9 mouse cellular contexts compared by ENCODE assay signal in genomic region chr2:150607086-150607485, GRCm38 (mm10). TPM values are rescaled to one million over a fixed set of nuclear protein-coding genes. Genes with fewer than 3 reads are reported as not detected.
DNase-seq lines count a peak whose midpoint lies in the region; ATAC-seq and TF ChIP-seq lines count a peak whose summit lies in the region.
"Had no signal": no experiment of that assay in that cellular context is flagged by ENCODE, and none has a peak within 500 bp of the region (broad histone marks: within the 10 kb centered on the region; RNA-seq: fewer than 3 reads in every experiment).

No protein-coding gene starts in this region.

- no peak for ATAC-seq in heart, embryonic 13.5 days (ENCODE audit: extremely low read depth, insufficient number of reproducible peaks, low FRiP score, low TSS enrichment)
- ATAC-seq in lung, embryonic 15.5 days (ENCODE audit: borderline replicate concordance, extremely low read depth, low FRiP score, low TSS enrichment): no peak

- H3K79me2 ChIP-seq in MEL (ENCODE audit: control insufficient read depth, insufficient read depth, low read length, poor library complexity): peaks cover 12% of the 10 kb centered on the region

- no peak for DNase-seq in heart, postnatal 4 days
- no peak for DNase-seq in MEL (ENCODE audit: low read depth, low spot score)
- no peak for DNase-seq in hindbrain, embryonic 10.5 days (ENCODE audit: low spot score)
- DNase-seq in adrenal gland, postnatal 10 days: no peak
- no peak for DNase-seq in MN1 (ENCODE audit: low spot score)
- DNase-seq in natural killer cell, adult 2 months (ENCODE audit: low spot score in 2 of 2): no peak
- DNase-seq: layer of hippocampus, adult 9-11 months had no signal

- 0 out of 2 replicates have a peak, but pooled peaks cover 5% of the 10 kb centered on the region for H3K36me3 ChIP-seq in heart, embryonic 13.5 days
- peaks cover 0 to 4% of the 10 kb centered on the region in 2 experiments; a peak in 2 of 4 replicates for H3K36me3 ChIP-seq in MEL (ENCODE audit: control insufficient read depth in 1 of 2, insufficient read depth in 2 of 2, low read length in 2 of 2)
- H3K36me3 ChIP-seq in hindbrain, embryonic 10.5 days: no peaks in the 10 kb centered on the region
- 0 out of 2 replicates have a peak, but pooled peaks cover 3% of the 10 kb centered on the region for H3K36me3 ChIP-seq in lung, embryonic 15.5 days

- TF ChIP-seq POLR2A in MEL (IDR thresholded peaks at IDR 0.05; ENCODE audit: control insufficient read depth in 1 of 2, insufficient read depth in 1 of 2, low read depth in 1 of 2, low read length in 2 of 2, poor library complexity in 1 of 2): no peak

- H3K4me1 ChIP-seq in heart, embryonic 13.5 days: peaks cover 14% of the 10 kb centered on the region
- peaks cover 0 to 10% of the 10 kb centered on the region in 2 experiments; a peak in 3 of 4 replicates for H3K4me1 ChIP-seq in MEL (ENCODE audit: control insufficient read depth in 1 of 2, insufficient read depth in 2 of 2, low read length in 2 of 2)
- H3K4me1 ChIP-seq in hindbrain, embryonic 10.5 days (replicated peaks): peaks cover 12% of the 10 kb centered on the region
- peaks cover 12% of the 10 kb centered on the region for H3K4me1 ChIP-seq in lung, embryonic 15.5 days

- H3K9ac ChIP-seq in heart, embryonic 13.5 days: peak overlapping the region; percentile 94; the same call in 1 of the 2 replicates
- H3K9ac ChIP-seq in MEL (ENCODE audit: control insufficient read depth, low read depth, low read length, poor library complexity, severe bottlenecking): peak overlapping the region; percentile 84
- H3K9ac ChIP-seq in lung, embryonic 15.5 days: peak overlapping the region; percentile 82; the same call in 1 of the 2 replicates

- peak overlapping the region; percentile 91 for H3K4me3 ChIP-seq in heart, embryonic 13.5 days
- peak overlapping the region in 1 of 2 experiments; percentile 82; a peak in 1 of 4 replicates for H3K4me3 ChIP-seq in MEL (ENCODE audit: control insufficient read depth in 1 of 2, insufficient read depth in 1 of 2, low read depth in 2 of 2, low read length in 2 of 2)
- H3K4me3 ChIP-seq in hindbrain, embryonic 10.5 days: peak overlapping the region; percentile 77; the same call in 1 of the 2 replicates
- peak overlapping the region; percentile 96 for H3K4me3 ChIP-seq in lung, embryonic 15.5 days

- no peak for TF ChIP-seq RAD21 in MEL (IDR thresholded peaks at IDR 0.05; ENCODE audit: low read depth, low read length)

- no peaks in the 10 kb centered on the region for H3K9me3 ChIP-seq in heart, embryonic 13.5 days
- no peaks in the 10 kb centered on the region for H3K9me3 ChIP-seq in MEL (replicated peaks; ENCODE audit: insufficient read depth, low read length)
- no peaks in the 10 kb centered on the region for H3K9me3 ChIP-seq in hindbrain, embryonic 10.5 days
- no peaks in the 10 kb centered on the region for H3K9me3 ChIP-seq in lung, embryonic 15.5 days

- TF ChIP-seq EP300 in MEL (IDR thresholded peaks at IDR 0.05; ENCODE audit: low read depth in 1 of 2, low read length in 2 of 2): no peak

- no peak for TF ChIP-seq CTCF in MEL (IDR thresholded peaks at IDR 0.05 in 2 of 3, conservative IDR thresholded peaks at IDR 0.05 in 1 of 3; ENCODE audit: control insufficient read depth in 1 of 3, insufficient read depth in 1 of 3, low read depth in 2 of 3, low read length in 3 of 3, poor library complexity in 1 of 3, severe bottlenecking in 1 of 3)

- WGBS in heart, embryonic 13.5 days: 35% methylated on average over 1 of the region's 1 CpGs
- 82% methylated on average over 1 of the region's 1 CpGs for WGBS in hindbrain, embryonic 10.5 days
- 46% methylated on average over 1 of the region's 1 CpGs for WGBS in lung, embryonic 15.5 days

- H3K27me3 ChIP-seq in heart, embryonic 13.5 days (replicated peaks): peaks cover 9% of the 10 kb centered on the region; the same call in 1 of the 2 replicates
- H3K27me3 ChIP-seq in MEL (ENCODE audit: control insufficient read depth in 1 of 2, insufficient read depth in 2 of 2, low read length in 2 of 2): no peaks in the 10 kb centered on the region
- no peaks in the 10 kb centered on the region for H3K27me3 ChIP-seq in hindbrain, embryonic 10.5 days (ENCODE audit: insufficient read depth, poor library complexity, severe bottlenecking)
- no peaks in the 10 kb centered on the region for H3K27me3 ChIP-seq in lung, embryonic 15.5 days

- H3K4me2 ChIP-seq in heart, embryonic 13.5 days: peak overlapping the region; percentile 86
- peak overlapping the region; percentile 71 for H3K4me2 ChIP-seq in lung, embryonic 15.5 days

- no peak overlapping the region for H3K27ac ChIP-seq in heart, embryonic 13.5 days (replicated peaks)
- H3K27ac ChIP-seq in MEL (ENCODE audit: control insufficient read depth, low read depth, low read length): no peak overlapping the region
- H3K27ac ChIP-seq in hindbrain, embryonic 10.5 days: no peak overlapping the region
- no peak overlapping the region for H3K27ac ChIP-seq in lung, embryonic 15.5 days

TF ChIP-seq in MEL, 35 proteins besides CTCF, POLR2A, EP300 and RAD21:
- TF ChIP-seq GATA1 (IDR thresholded peaks at IDR 0.05; ENCODE audit: low read depth, low read length) (no peak), SMC3 (IDR thresholded peaks at IDR 0.05; ENCODE audit: low read depth, low read length) (no peak), CHD2 (IDR thresholded peaks at IDR 0.05; ENCODE audit: low read length) (no peak), USF2 (IDR thresholded peaks at IDR 0.05; ENCODE audit: borderline replicate concordance in 1 of 2, insufficient read depth in 1 of 2, low read depth in 1 of 2, low read length in 2 of 2) (no peak), CHD1 (IDR thresholded peaks at IDR 0.05; ENCODE audit: low read depth, low read length) (no peak), ZKSCAN1 (IDR thresholded peaks at IDR 0.05; ENCODE audit: low read depth, low read length) (no peak), JUND (IDR thresholded peaks at IDR 0.05; ENCODE audit: low read depth, low read length) (no peak), SIN3A (IDR thresholded peaks at IDR 0.05; ENCODE audit: low read length) (no peak), GABPA (IDR thresholded peaks at IDR 0.05; ENCODE audit: low read depth, low read length) (no peak), E2F4 (IDR thresholded peaks at IDR 0.05; ENCODE audit: borderline replicate concordance, low read depth, low read length) (no peak), POLR2AphosphoS5 (IDR thresholded peaks at IDR 0.05; ENCODE audit: borderline replicate concordance, low read depth, low read length) (no peak), MXI1 (IDR thresholded peaks at IDR 0.05; ENCODE audit: low read depth, low read length) (no peak), TAL1 (IDR thresholded peaks at IDR 0.05; ENCODE audit: low read length) (no peak), HCFC1 (IDR thresholded peaks at IDR 0.05; ENCODE audit: low read depth, low read length) (no peak), UBTF (IDR thresholded peaks at IDR 0.05; ENCODE audit: borderline replicate concordance, insufficient read depth, low read depth, low read length) (no peak), ZMIZ1 (IDR thresholded peaks at IDR 0.05; ENCODE audit: low read depth, low read length) (no peak), ZNF384 (IDR thresholded peaks at IDR 0.05; ENCODE audit: low read depth, low read length) (no peak)
TF ChIP-seq in MEL: peak in this region for 0.

RNA-seq across cellular contexts. Expression of gene Apmap, which starts 1.3 kb away (rescaled TPM):
- polyA plus RNA-seq in heart, embryonic 13.5 days (2015; fragmentation: Nextera tagmentation; extraction: Ambion mirVana): 25.2 and 30.0 TPM in 2 replicates
- total RNA-seq in heart, postnatal 4 days (2021): 10 to 100 TPM; 33.5 to 37.6 TPM
- 21.3 and 26.4 TPM in 2 replicates for total RNA-seq in MEL (2012; rRNA removed)
- polyA plus RNA-seq in MEL (2012; ENCODE audit: insufficient read depth in 1 of 2, insufficient read length in 2 of 2, low read depth in 1 of 2, low replicate concordance in 2 of 2, missing spikeins in 1 of 2): 10 to 100 TPM in 1 of 2 experiments, not detected in 1; 29.4 TPM
- polyA plus RNA-seq in hindbrain, embryonic 10.5 days (2016; fragmentation: Nextera tagmentation; extraction: Ambion mirVana): 32.2 and 39.1 TPM in 2 replicates
- 51.7 and 53.7 TPM in 2 replicates for polyA plus RNA-seq in lung, embryonic 15.5 days (2015; fragmentation: Nextera tagmentation; extraction: Ambion mirVana)
- total RNA-seq in adrenal gland, postnatal 10 days (2021): 100 to 1,000 TPM; 145 to 167 TPM

RNA-seq across cellular contexts. Expression of gene Cst7, which starts 36.9 kb away (rescaled TPM):
- polyA plus RNA-seq in heart, embryonic 13.5 days (2015; fragmentation: Nextera tagmentation; extraction: Ambion mirVana): 0.15 and 0.31 TPM in 2 replicates
- not detected for total RNA-seq in heart, postnatal 4 days (2021)
- 12.4 and 18.5 TPM in 2 replicates for total RNA-seq in MEL (2012; rRNA removed)
- polyA plus RNA-seq in MEL (2012; ENCODE audit: insufficient read depth in 1 of 2, insufficient read length in 2 of 2, low read depth in 1 of 2, low replicate concordance in 2 of 2, missing spikeins in 1 of 2): 10 to 100 TPM in 1 of 2 experiments, not detected in 1; 35.8 TPM
- polyA plus RNA-seq in hindbrain, embryonic 10.5 days (2016; fragmentation: Nextera tagmentation; extraction: Ambion mirVana): 0.22 and 0.26 TPM in 2 replicates
- 0.38 and 0.96 TPM in 2 replicates for polyA plus RNA-seq in lung, embryonic 15.5 days (2015; fragmentation: Nextera tagmentation; extraction: Ambion mirVana)
- 1 to 10 TPM in 1 of 2 experiments, under 1 TPM in 1; 0.30 to 1.1 TPM for total RNA-seq in adrenal gland, postnatal 10 days (2021)
